Mouse (Mus musculus) lung, postnatal 0 days (tissue): ENCODE measurements around the gene Sgk2.

Experiments used
- CTCF ChIP-seq: IDR thresholded peaks from 2 replicates; pipeline ENCODE4 v1.5.1; 2016; ENCODE audit warnings: antibody characterized with exemption, mild to moderate bottlenecking
- EP300 ChIP-seq: IDR thresholded peaks from 2 replicates; pipeline ENCODE4 v1.6.1; 2016; ENCODE audit warnings: antibody characterized with exemption, mild to moderate bottlenecking, control low read depth

GRCm38 (mm10) chr2:162985923-162986322 lies 1.2 kb upstream of the Sgk2 start:
- TF ChIP-seq CTCF: no peak
- no peak for TF ChIP-seq EP300
